Mouse (Mus musculus) embryonic facial prominence, embryonic 12.5 days (tissue): Measurements from ENCODE around the gene Pon3. TPM values are rescaled to one million over a fixed set of nuclear protein-coding genes. Genes with fewer than 3 reads are reported as not detected.

Source experiments
- ATAC-seq: fragments of 200-750 bp; cut with Nextera tagmentation; 2 replicates; pipeline ENCODE4 v1.8.0; 2017; ENCODE audit not compliant: insufficient number of reproducible peaks, insufficient read depth, low FRiP score, low TSS enrichment
- H3K27ac ChIP-seq: fragments of 300-500 bp; sonication (generic); 2 replicates; pipeline ENCODE4 v1.5.1; 2016; ENCODE audit warnings: mild to moderate bottlenecking
- H3K27me3 ChIP-seq: fragments of 300-500 bp; sonication (generic); 2 replicates; pipeline ENCODE4 v1.6.1; 2016; ENCODE audit warnings: mild to moderate bottlenecking, moderate library complexity
- H3K36me3 ChIP-seq: fragments of 300-500 bp; sonication (generic); 2 replicates; pipeline ENCODE4 v1.6.1; 2016; ENCODE audit warnings: mild to moderate bottlenecking
- H3K4me1 ChIP-seq: fragments of 300-500 bp; sonication (generic); 2 replicates; pipeline ENCODE4 v1.6.1; 2016
- H3K4me2 ChIP-seq: fragments of 300-500 bp; sonication (generic); replicated peaks from 2 replicates; pipeline ENCODE4 v1.6.1; 2016; ENCODE audit warnings: mild to moderate bottlenecking, moderate library complexity
- H3K4me3 ChIP-seq: fragments of 300-500 bp; sonication (generic); 2 replicates; pipeline ENCODE4 v1.5.1; 2016; ENCODE audit warnings: mild to moderate bottlenecking
- H3K9ac ChIP-seq: fragments of 300-500 bp; sonication (generic); 2 replicates; pipeline ENCODE4 v1.6.1; 2016; ENCODE audit warnings: mild to moderate bottlenecking, moderate library complexity
- H3K9me3 ChIP-seq: fragments of 300-500 bp; sonication (generic); 2 replicates; pipeline ENCODE4 v1.6.1; 2016; ENCODE audit warnings: mild to moderate bottlenecking, moderate library complexity
- WGBS: fragments of 180-500 bp; shearing (Covaris S2); methylation state at CpG from one replicate; pipeline ENCODE4 v1.1.7; 2016; 5-methylcytosine and 5-hydroxymethylcytosine counted together
- polyA plus RNA-seq: library from polyadenylated mRNA; unstranded; fragments of >200 nt; fragmentation: Nextera tagmentation; extraction: Ambion mirVana; gene quantifications from 2 replicates; pipeline ENCODE4 v1.2.1, GENCODE M21; 2016

Pon3 gene
- polyA plus RNA-seq, 1 experiment from 2014 or later = 6.6 TPM

DNA sequence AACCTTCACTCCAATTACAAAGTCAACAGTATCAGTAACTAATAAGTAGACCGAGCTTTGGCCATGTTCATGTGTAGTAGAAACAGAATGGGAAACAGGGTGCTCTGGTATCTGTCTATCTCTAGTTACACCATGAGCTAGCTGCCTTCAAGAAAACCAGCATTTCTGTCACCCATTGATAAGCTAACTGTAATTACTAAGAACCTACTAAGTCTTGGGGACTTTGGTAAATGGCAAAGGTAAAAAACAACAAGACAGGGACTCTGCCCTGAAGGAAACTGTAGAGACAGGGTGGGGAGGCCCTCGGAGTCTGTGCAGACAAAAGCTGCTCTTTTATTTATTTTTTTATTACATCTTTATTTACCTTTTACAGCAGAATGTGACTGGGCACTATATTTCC is 31.3 kb upstream of the Pon3 start:
- 60% methylated on average over 2 of the region's 2 CpGs for WGBS
- no peak overlapping the region for H3K4me2 ChIP-seq
- no peak overlapping the region for H3K4me3 ChIP-seq
- peak overlapping the region; percentile 69; the same call in 1 of the 2 replicates for H3K27ac ChIP-seq
- H3K9ac ChIP-seq = no peak overlapping the region
- H3K4me1 ChIP-seq = peaks cover 10% of the 10 kb centered on the region; the same call in 1 of the 2 replicates
- H3K27me3 ChIP-seq = no peaks in the 10 kb centered on the region
- ATAC-seq = no peak
- no peaks in the 10 kb centered on the region for H3K36me3 ChIP-seq
- H3K9me3 ChIP-seq = no peaks in the 10 kb centered on the region

DNA sequence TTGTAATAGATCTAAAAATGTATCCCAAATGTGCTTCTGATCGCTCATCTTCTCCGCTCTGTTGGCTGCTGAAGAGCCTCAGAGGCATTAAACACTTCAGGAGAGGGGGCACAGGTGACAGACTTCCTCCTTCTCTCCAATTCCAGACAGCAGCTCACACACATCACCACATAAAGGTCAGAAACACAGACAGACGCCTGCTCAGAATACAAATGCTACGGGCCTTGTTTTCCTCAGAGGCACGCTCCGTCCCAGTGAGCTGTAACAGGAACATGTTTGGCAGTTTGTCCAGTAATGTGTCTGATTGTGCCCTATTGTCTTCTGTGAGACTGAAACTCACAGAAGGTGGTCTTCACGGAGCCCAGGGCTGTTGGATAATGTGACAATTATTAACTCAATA is 26.3 kb upstream of the Pon3 start:
- no peaks in the 10 kb centered on the region for H3K36me3 ChIP-seq
- H3K4me1 ChIP-seq = peaks cover 8% of the 10 kb centered on the region; the same call in 1 of the 2 replicates
- H3K4me3 ChIP-seq = no peak overlapping the region
- WGBS = 80% methylated on average over 7 of the region's 7 CpGs
- no peaks in the 10 kb centered on the region for H3K27me3 ChIP-seq
- H3K4me2 ChIP-seq = no peak overlapping the region
- H3K9ac ChIP-seq = no peak overlapping the region
- H3K27ac ChIP-seq = no peak overlapping the region
- no peaks in the 10 kb centered on the region for H3K9me3 ChIP-seq
- no peak for ATAC-seq

DNA sequence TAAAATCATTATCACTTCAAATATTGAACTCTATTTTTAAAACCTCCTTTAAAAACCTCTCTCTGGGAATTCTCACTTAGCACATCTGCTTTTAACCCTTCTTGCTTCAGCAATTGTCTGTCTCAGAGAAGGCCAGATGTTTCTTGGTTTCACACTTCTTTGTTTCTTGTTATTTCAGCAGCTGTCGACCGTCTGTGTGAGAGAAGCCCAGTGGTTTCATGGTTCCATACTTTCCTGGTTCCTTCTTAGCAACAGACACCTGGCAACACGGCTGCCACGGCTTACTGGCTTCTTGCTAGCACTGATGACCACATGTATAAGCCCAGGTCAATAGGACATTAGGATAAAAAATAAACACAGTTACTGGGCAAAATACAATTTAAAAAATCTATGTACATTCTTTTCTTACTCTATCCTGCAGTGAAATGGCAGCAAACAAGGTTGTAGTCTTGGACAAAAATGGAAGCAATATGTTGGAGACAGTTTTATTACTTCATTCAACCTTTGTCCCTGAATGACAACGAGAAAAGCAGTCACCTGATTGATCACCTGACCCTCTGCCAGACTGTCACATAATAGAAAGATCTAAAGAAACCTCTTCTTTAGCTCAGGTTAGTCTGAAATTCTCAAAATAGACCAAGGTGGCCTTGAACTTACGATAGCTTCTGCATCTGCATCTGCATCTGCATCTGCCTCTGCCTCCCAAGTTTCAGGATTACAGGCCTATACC is 24.7 kb upstream of the Pon3 start:
- Histone ChIP-seq H3K9me3 (no peaks in the 10 kb centered on the region), H3K36me3 (no peaks in the 10 kb centered on the region), H3K9ac (no peak overlapping the region), H3K27ac (no peak overlapping the region), H3K4me1 (peaks cover 6% of the 10 kb centered on the region; the same call in 1 of the 2 replicates), H3K27me3 (no peaks in the 10 kb centered on the region), H3K4me2 (no peak overlapping the region), H3K4me3 (no peak overlapping the region)
- no peak for ATAC-seq
- WGBS = 49% methylated on average over 6 of the region's 6 CpGs

- H3K4me2 ChIP-seq = no peak overlapping the region
- H3K27me3 ChIP-seq = no peaks in the 10 kb centered on the region
- H3K9me3 ChIP-seq = no peaks in the 10 kb centered on the region
- 27% methylated on average over 5 of the region's 5 CpGs for WGBS
- H3K4me3 ChIP-seq = no peak overlapping the region
- H3K9ac ChIP-seq = no peak overlapping the region
- no peaks in the 10 kb centered on the region for H3K36me3 ChIP-seq
- no peak for ATAC-seq
- H3K27ac ChIP-seq = no peak overlapping the region
- H3K4me1 ChIP-seq = peaks cover 6% of the 10 kb centered on the region; the same call in 1 of the 2 replicates
Measured at GRCm38 (mm10) chr6:5277972-5278371, 21.9 kb upstream of the Pon3 start.

DNA sequence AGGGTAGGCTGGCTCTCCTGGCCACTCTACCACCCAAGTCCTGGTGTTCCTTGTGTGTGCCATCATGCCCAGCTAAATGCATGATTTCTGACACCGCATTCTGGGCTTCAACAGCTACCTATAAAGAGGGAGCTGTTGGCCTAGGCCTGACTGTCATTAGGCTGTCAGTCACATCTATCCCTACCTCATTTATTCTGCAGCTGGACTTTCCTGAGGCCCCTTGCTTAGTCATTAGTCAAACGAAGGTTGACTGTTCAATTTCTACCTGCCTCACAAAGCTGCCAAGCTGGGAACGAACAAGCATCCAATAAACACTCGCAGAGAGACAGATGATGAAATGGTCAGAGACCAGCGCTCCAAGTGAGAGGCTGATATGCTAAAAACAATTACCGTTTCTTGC is 13.6 kb upstream of the Pon3 start:
- Histone ChIP-seq H3K9ac (no peak overlapping the region), H3K4me1 (no peaks in the 10 kb centered on the region), H3K36me3 (no peaks in the 10 kb centered on the region), H3K27ac (no peak overlapping the region), H3K27me3 (no peaks in the 10 kb centered on the region), H3K4me2 (no peak overlapping the region), H3K4me3 (no peak overlapping the region), H3K9me3 (no peaks in the 10 kb centered on the region)
- 77% methylated on average over 6 of the region's 6 CpGs for WGBS
- no peak for ATAC-seq

GRCm38 (mm10) chr6:5264793-5265192 is 8.7 kb upstream of the Pon3 start:
- 71% methylated on average over 8 of the region's 8 CpGs for WGBS
- H3K4me2 ChIP-seq = no peak overlapping the region
- ATAC-seq = no peak
- no peaks in the 10 kb centered on the region for H3K36me3 ChIP-seq
- no peaks in the 10 kb centered on the region for H3K9me3 ChIP-seq
- H3K4me1 ChIP-seq = no peaks in the 10 kb centered on the region
- H3K9ac ChIP-seq = no peak overlapping the region
- no peaks in the 10 kb centered on the region for H3K27me3 ChIP-seq
- H3K27ac ChIP-seq = no peak overlapping the region
- H3K4me3 ChIP-seq = no peak overlapping the region

GRCm38 (mm10) chr6:5263250-5263999 is 7.3 kb upstream of the Pon3 start:
- no peak overlapping the region for H3K4me3 ChIP-seq
- no peak overlapping the region for H3K27ac ChIP-seq
- H3K27me3 ChIP-seq = no peaks in the 10 kb centered on the region
- ATAC-seq = no peak
- H3K4me1 ChIP-seq = no peaks in the 10 kb centered on the region
- no peaks in the 10 kb centered on the region for H3K36me3 ChIP-seq
- H3K4me2 ChIP-seq = no peak overlapping the region
- H3K9ac ChIP-seq = no peak overlapping the region
- WGBS = 72% methylated on average over 8 of the region's 8 CpGs
- no peaks in the 10 kb centered on the region for H3K9me3 ChIP-seq

DNA sequence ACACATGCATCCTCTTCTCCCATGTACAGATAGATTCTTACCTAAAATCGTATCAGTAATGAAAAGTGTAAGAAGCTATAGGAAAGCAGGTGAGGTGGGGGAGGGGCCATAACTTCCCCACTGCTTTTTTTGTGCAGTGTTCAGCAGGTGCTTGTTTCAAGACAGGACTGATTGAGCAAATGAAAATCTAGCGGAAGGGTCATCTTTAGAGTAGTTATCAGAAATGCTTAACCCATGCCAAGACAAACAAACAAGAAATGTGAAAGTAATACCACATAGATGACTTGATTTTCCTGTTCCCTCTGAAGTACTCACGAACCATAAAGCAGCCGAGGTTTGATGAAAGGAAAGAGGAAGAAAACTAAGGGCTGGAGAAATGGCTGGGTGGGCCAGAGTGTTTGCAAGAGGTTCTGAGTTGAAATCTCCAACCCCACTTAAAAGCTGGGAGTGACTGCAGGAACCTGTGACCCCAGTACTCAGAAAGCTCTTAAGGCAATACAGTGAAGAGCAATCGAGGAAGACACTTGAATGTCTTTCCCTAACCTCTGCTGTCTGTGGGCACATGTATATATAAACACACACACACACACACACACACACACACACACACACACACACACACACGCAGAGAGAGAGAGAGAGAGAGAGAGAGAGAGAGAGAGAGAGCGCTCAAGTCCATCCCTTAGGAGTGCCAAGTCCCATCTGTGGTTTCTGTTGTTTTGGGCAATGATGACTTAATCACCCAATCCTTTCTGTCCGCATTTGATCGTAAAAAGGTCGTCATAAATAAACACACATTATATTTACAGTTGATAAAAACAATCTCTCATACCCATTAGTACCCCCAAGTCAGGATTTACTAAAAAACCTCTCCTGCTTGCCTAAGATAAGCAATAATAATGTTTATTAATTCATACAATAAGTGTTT is 6.5 kb upstream of the Pon3 start:
- Histone ChIP-seq H3K36me3 (no peaks in the 10 kb centered on the region), H3K4me3 (no peak overlapping the region), H3K9ac (no peak overlapping the region), H3K4me1 (no peaks in the 10 kb centered on the region), H3K27me3 (no peaks in the 10 kb centered on the region), H3K9me3 (no peaks in the 10 kb centered on the region), H3K4me2 (no peak overlapping the region), H3K27ac (no peak overlapping the region)
- no peak for ATAC-seq
- WGBS = 80% methylated on average over 8 of the region's 10 CpGs

- Histone ChIP-seq H3K27me3 (no peaks in the 10 kb centered on the region), H3K4me3 (no peak overlapping the region; the same call in 1 of the 2 replicates), H3K4me1 (0 out of 2 replicates have a peak, but pooled peaks cover 3% of the 10 kb centered on the region), H3K27ac (no peak overlapping the region), H3K4me2 (no peak overlapping the region), H3K36me3 (no peaks in the 10 kb centered on the region), H3K9ac (no peak overlapping the region), H3K9me3 (no peaks in the 10 kb centered on the region)
- no peak for ATAC-seq
- 60% methylated on average over 6 of the region's 6 CpGs for WGBS
Measured at GRCm38 (mm10) chr6:5255291-5255690, 795 bp downstream of the Pon3 start.

GRCm38 (mm10) chr6:5254869-5255268 is 1.2 kb downstream of the Pon3 start:
- H3K27me3 ChIP-seq = no peaks in the 10 kb centered on the region
- ATAC-seq = no peak
- 0 out of 2 replicates have a peak, but pooled peaks cover 3% of the 10 kb centered on the region for H3K4me1 ChIP-seq
- WGBS = 87% methylated on average over 2 of the region's 2 CpGs
- H3K4me2 ChIP-seq = no peak overlapping the region
- no peak overlapping the region for H3K9ac ChIP-seq
- H3K36me3 ChIP-seq = no peaks in the 10 kb centered on the region
- no peak overlapping the region for H3K27ac ChIP-seq
- H3K4me3 ChIP-seq = no peak overlapping the region
- H3K9me3 ChIP-seq = no peaks in the 10 kb centered on the region

GRCm38 (mm10) chr6:5245926-5246325 is 10.2 kb downstream of the Pon3 start:
- no peak for ATAC-seq
- Histone ChIP-seq H3K4me2 (no peak overlapping the region), H3K9me3 (no peaks in the 10 kb centered on the region), H3K4me3 (no peak overlapping the region), H3K4me1 (no peaks in the 10 kb centered on the region), H3K36me3 (no peaks in the 10 kb centered on the region), H3K27ac (no peak overlapping the region), H3K9ac (no peak overlapping the region), H3K27me3 (no peaks in the 10 kb centered on the region)
- WGBS = 89% methylated on average over 6 of the region's 6 CpGs
